10 mouse cellular contexts compared by ENCODE assay signal in genomic region chr1:156659906-156660659, GRCm38 (mm10). TPM values are rescaled to one million over a fixed set of nuclear protein-coding genes. Genes with fewer than 3 reads are reported as not detected.
DNase-seq lines count a peak whose midpoint lies in the region; ATAC-seq lines count a peak whose summit lies in the region.
"Had no signal": no experiment of that assay in that cellular context is flagged by ENCODE, and none has a peak within 500 bp of the region (broad histone marks: within the 10 kb centered on the region; RNA-seq: fewer than 3 reads in every experiment).

No protein-coding gene starts in this region.

- H3K9me3 ChIP-seq in heart, embryonic 10.5 days: no peaks in the 10 kb centered on the region
- no peaks in the 10 kb centered on the region for H3K9me3 ChIP-seq in lung, embryonic 16.5 days (ENCODE audit: control insufficient read depth, low read length)
- no peaks in the 10 kb centered on the region for H3K9me3 ChIP-seq in hindbrain, embryonic 16.5 days (ENCODE audit: control insufficient read depth, low read length)
- no peaks in the 10 kb centered on the region for H3K9me3 ChIP-seq in forebrain, embryonic 14.5 days (replicated peaks; ENCODE audit: control insufficient read depth, low read length)
- H3K9me3 ChIP-seq: neural tube, embryonic 12.5 days had no signal

- peak; percentile 28 to 34 for DNase-seq in heart, adult 9 months (ENCODE audit: low spot score in 2 of 2)
- no peak for DNase-seq in heart, embryonic 10.5 days (ENCODE audit: low spot score)
- peak; percentile 86 for DNase-seq in ES-CJ7 (ENCODE audit: low read depth, low spot score)
- peak; percentile 97 for DNase-seq in fat pad, adult 2 months (ENCODE audit: extremely low read depth, low read depth, low spot score)
- DNase-seq in spleen, postnatal 14 days (ENCODE audit: low spot score in 2 of 2): no peak
- DNase-seq in forebrain, embryonic 14.5 days (ENCODE audit: low spot score): no peak
- DNase-seq: cerebellum, adult 2 months had no signal

- H3K9ac ChIP-seq in lung, embryonic 16.5 days (ENCODE audit: low read length): 0 out of 2 replicates have a peak overlapping the region, but pooled peaks have one; percentile 1
- H3K9ac ChIP-seq in hindbrain, embryonic 16.5 days (ENCODE audit: low read depth, low read length): no peak overlapping the region
- H3K9ac ChIP-seq in forebrain, embryonic 14.5 days (ENCODE audit: low read length): no peak overlapping the region
- H3K9ac ChIP-seq: neural tube, embryonic 12.5 days had no signal

- H3K27ac ChIP-seq in heart, embryonic 10.5 days: no peak overlapping the region
- peak overlapping the region; percentile 69 for H3K27ac ChIP-seq in lung, embryonic 16.5 days (ENCODE audit: low read length)
- H3K27ac ChIP-seq in hindbrain, embryonic 16.5 days (ENCODE audit: low read depth, low read length): no peak overlapping the region
- no peak overlapping the region for H3K27ac ChIP-seq in forebrain, embryonic 14.5 days (ENCODE audit: low read depth, low read length)
- H3K27ac ChIP-seq: neural tube, embryonic 12.5 days had no signal

- ATAC-seq in lung, embryonic 16.5 days (ENCODE audit: low read depth): peak; percentile 82
- ATAC-seq in hindbrain, embryonic 16.5 days: no peak
- ATAC-seq in forebrain, embryonic 14.5 days: no peak

- no peak overlapping the region for H3K4me3 ChIP-seq in heart, embryonic 10.5 days
- H3K4me3 ChIP-seq in lung, embryonic 16.5 days (ENCODE audit: low read length): no peak overlapping the region
- no peak overlapping the region for H3K4me3 ChIP-seq in hindbrain, embryonic 16.5 days (ENCODE audit: low read length)
- H3K4me3 ChIP-seq in forebrain, embryonic 14.5 days (ENCODE audit: low read depth, low read length): no peak overlapping the region
- H3K4me3 ChIP-seq: neural tube, embryonic 12.5 days had no signal

- 81% methylated on average over 13 of the region's 13 CpGs for WGBS in heart, embryonic 10.5 days
- 49% methylated on average over 13 of the region's 13 CpGs for WGBS in lung, embryonic 16.5 days
- 86% methylated on average over 13 of the region's 13 CpGs for WGBS in hindbrain, embryonic 16.5 days
- 89% methylated on average over 13 of the region's 13 CpGs for WGBS in forebrain, embryonic 14.5 days

- H3K4me2 ChIP-seq in lung, embryonic 16.5 days (ENCODE audit: low read depth, low read length): peak overlapping the region; percentile 36
- no peak overlapping the region for H3K4me2 ChIP-seq in hindbrain, embryonic 16.5 days (ENCODE audit: low read length)
- no peak overlapping the region for H3K4me2 ChIP-seq in forebrain, embryonic 14.5 days (ENCODE audit: low read length)
- H3K4me2 ChIP-seq: neural tube, embryonic 12.5 days had no signal

- no peaks in the 10 kb centered on the region for H3K4me1 ChIP-seq in heart, embryonic 10.5 days
- H3K4me1 ChIP-seq in lung, embryonic 16.5 days (replicated peaks; ENCODE audit: control insufficient read depth, insufficient read depth, low read length): peaks cover 5% of the 10 kb centered on the region; the same call in 1 of the 2 replicates
- no peaks in the 10 kb centered on the region for H3K4me1 ChIP-seq in hindbrain, embryonic 16.5 days (ENCODE audit: control insufficient read depth, insufficient read depth, low read depth, low read length)
- H3K4me1 ChIP-seq in forebrain, embryonic 14.5 days (ENCODE audit: control insufficient read depth, insufficient read depth, low read length): no peaks in the 10 kb centered on the region
- H3K4me1 ChIP-seq: neural tube, embryonic 12.5 days had no signal

- H3K36me3 ChIP-seq in heart, embryonic 10.5 days: peaks cover 5% of the 10 kb centered on the region; the same call in 1 of the 2 replicates
- no peaks in the 10 kb centered on the region for H3K36me3 ChIP-seq in lung, embryonic 16.5 days (ENCODE audit: control insufficient read depth, insufficient read depth, low read length)
- no peaks in the 10 kb centered on the region for H3K36me3 ChIP-seq in hindbrain, embryonic 16.5 days (ENCODE audit: control insufficient read depth, insufficient read depth, low read length)
- H3K36me3 ChIP-seq in forebrain, embryonic 14.5 days (ENCODE audit: control insufficient read depth, insufficient read depth, low read length): 0 out of 2 replicates have a peak, but pooled peaks cover 4% of the 10 kb centered on the region

- no peaks in the 10 kb centered on the region for H3K27me3 ChIP-seq in heart, embryonic 10.5 days (ENCODE audit: insufficient read depth, poor library complexity, severe bottlenecking)
- H3K27me3 ChIP-seq in lung, embryonic 16.5 days (ENCODE audit: control insufficient read depth, insufficient read depth, low read depth, low read length): no peaks in the 10 kb centered on the region
- H3K27me3 ChIP-seq in hindbrain, embryonic 16.5 days (replicated peaks; ENCODE audit: control insufficient read depth, insufficient read depth, low read length): no peaks in the 10 kb centered on the region
- H3K27me3 ChIP-seq in forebrain, embryonic 14.5 days (replicated peaks; ENCODE audit: control insufficient read depth, insufficient read depth, low read length): no peaks in the 10 kb centered on the region
- H3K27me3 ChIP-seq: neural tube, embryonic 12.5 days had no signal

RNA-seq across cellular contexts. Expression of gene Tor3a, which starts 14.1 kb away (rescaled TPM):
- 4.3 and 4.4 TPM in 2 replicates for polyA plus RNA-seq in heart, embryonic 10.5 days (2016; fragmentation: Nextera tagmentation; extraction: Ambion mirVana)
- polyA plus RNA-seq in lung, embryonic 16.5 days (2015; fragmentation: Nextera tagmentation; extraction: Ambion mirVana): 14.0 and 17.0 TPM in 2 replicates
- polyA plus RNA-seq in hindbrain, embryonic 16.5 days (2015; fragmentation: Nextera tagmentation; extraction: Ambion mirVana): 4.8 and 5.2 TPM in 2 replicates
- 4.5 and 6.5 TPM in 2 replicates for polyA plus RNA-seq in forebrain, embryonic 14.5 days (2014; fragmentation: Nextera tagmentation; extraction: Ambion mirVana)

RNA-seq across cellular contexts. Expression of gene Fam20b, which starts 58.8 kb away (rescaled TPM):
- polyA plus RNA-seq in heart, embryonic 10.5 days (2016; fragmentation: Nextera tagmentation; extraction: Ambion mirVana): 21.8 and 24.4 TPM in 2 replicates
- polyA plus RNA-seq in lung, embryonic 16.5 days (2015; fragmentation: Nextera tagmentation; extraction: Ambion mirVana): 19.7 and 23.6 TPM in 2 replicates
- polyA plus RNA-seq in hindbrain, embryonic 16.5 days (2015; fragmentation: Nextera tagmentation; extraction: Ambion mirVana): 23.9 and 32.1 TPM in 2 replicates
- polyA plus RNA-seq in forebrain, embryonic 14.5 days (2014; fragmentation: Nextera tagmentation; extraction: Ambion mirVana): 19.9 and 23.8 TPM in 2 replicates

Comparison
In these comparisons a context has a peak if more than half of its experiments do, and no peak if none do; other contexts are left out.
1. DNase-seq: peak in heart, adult 9 months (2 of 2), ES-CJ7 (single experiment) and fat pad, adult 2 months (single experiment); none in heart, embryonic 10.5 days (single experiment), spleen, postnatal 14 days (0 of 2) and forebrain, embryonic 14.5 days (single experiment).